Mouse (Mus musculus) kidney, postnatal 14 days (tissue): ENCODE measurements around the gene Lnx1.

Source experiments
- DNase-seq: peaks from one replicate; pipeline ENCODE4 v3.0.0; 2022; ENCODE audit warnings: mixed read lengths

The Lnx1 gene

DNA sequence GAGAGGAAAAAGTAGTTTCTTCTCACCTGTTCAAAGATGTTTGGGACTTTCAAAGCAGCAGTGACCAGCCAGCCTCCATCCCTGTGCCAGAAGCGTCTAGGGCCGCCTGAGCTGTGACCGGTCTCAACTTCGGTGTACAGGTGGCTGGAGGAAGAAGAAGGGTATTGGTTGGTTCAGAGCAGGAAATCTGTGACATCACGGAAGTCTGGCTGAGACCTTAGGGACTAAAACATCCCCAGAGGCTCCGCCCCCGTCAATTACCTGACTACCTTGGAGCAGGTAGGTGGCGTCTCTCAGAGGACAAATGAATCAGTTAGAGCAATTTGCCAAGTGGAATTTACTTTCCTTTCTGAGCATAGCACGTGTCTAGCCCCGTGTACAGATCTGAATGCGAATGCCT, at the start of gene Lnx1:
TSS of gene Lnx1 (minus strand) at position 147 of the 400 bp plus-strand sequence.
- peak; percentile 79 for DNase-seq

DNA sequence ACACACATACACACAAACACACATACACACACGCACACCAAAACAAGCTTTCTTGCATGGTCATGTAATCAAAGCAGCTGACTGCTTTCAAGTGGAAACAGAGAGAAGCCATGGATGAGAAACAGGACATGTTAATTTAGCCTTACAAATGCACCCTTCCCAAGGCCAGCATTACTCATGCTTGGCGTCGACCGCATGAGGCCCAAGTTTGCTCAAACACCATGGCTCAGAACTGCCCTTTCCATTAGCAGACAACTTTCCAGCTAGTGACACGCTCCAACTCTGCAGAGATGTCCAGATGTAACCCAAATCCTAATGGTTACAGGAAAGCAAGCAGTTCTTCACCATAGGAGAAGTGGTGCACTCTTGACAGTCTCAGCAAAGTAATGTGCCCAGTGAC, 47.8 kb upstream of the Lnx1 start:
- no peak for DNase-seq

DNA sequence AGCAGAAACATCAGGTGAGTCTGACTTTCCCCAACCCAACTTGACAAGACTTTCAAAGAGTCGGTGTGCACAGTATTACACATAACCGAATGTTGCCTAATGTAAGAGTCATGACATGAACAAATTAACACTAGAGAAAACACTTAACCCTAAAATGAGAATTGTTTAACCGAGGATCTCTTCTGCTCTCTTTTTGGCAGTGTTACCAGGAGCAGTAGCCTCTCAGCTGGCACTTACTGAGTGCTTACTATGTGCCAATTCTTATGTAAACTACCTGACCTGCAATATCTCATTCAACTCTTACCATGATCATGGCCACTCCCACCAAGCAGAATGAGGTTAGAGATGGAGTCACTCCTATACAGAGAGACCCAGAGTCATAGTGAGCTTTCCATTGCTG, 44.8 kb upstream of the Lnx1 start:
- no peak for DNase-seq

GRCm38 (mm10) chr5:74740951-74741350, 38.2 kb upstream of the Lnx1 start:
- DNase-seq, result no peak

- no peak for DNase-seq
Observed at GRCm38 (mm10) chr5:74739435-74739834, 36.7 kb upstream of the Lnx1 start.

GRCm38 (mm10) chr5:74738312-74738711, 35.6 kb upstream of the Lnx1 start:
- peak; percentile 82 for DNase-seq

DNA sequence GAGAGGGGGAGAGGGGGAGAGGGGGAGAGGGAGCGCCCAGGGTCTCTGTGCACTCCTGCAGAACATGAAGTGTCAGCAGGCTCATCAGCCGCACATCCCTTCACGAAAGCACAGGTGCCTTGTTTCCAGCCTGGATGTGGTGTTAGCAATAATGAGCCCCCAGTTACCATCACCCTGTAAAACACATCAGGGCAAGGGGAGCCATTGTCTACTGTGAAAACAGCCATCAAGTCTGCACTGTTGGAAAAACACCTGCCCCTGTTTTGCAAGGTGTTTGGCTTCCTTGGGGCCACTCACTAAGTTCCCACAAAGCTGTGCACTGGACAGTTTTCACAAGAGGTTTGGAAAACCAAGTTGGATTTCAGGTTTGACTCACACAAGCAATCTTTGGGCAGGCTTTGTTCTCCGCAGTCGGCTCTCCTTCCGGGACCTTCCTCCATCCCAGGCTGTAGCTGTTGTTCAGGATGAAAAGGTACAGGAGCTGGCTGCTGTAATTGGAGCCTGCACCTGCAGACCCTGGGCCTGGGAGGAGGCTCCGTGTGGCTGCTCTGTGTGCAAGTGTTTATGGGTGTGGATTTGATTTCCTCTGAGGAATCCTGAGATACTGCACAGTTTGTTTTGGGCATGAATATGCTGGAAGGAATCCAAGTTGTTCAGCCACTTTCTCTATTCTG, 31.3 kb upstream of the Lnx1 start:
- no peak for DNase-seq

DNA sequence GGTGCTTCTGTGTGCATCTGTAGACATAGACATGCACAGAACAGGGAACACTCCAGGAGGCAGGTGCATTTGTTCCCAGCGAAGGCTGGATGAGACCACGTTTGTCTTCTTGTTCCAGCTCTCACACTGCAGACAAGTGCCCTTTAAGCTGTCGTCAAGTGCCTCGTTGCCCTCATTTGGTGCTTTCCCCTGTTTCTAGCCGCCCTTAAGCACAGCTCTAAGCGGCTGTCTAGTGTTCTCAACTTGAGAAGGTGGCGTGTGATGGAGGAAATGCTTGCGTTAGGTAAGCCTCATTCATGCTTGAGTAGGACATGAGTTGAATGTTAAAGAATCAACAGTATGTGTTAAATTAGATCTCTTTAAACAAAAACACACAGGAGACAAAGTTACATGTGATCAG, 29.9 kb upstream of the Lnx1 start:
- DNase-seq, result no peak

DNA sequence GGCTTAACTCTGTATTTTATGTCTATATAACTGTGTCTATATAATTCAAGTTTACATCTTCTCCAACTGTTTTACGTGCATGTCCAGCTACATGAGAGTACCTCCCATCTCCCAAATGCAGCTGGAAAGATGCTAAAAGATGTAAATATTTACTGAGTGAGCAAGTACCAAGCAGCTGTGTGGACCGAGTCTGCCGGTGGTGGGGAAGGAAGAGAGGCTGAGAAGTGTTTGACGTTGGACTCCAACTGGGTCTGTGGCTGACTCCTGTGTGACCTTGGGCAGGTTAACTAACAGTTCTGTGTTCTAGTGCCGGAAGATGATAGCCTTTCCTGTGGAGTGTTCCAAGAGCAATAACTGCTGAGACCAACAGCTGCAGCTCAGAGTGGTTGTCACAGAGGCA, 27.9 kb upstream of the Lnx1 start:
- no peak for DNase-seq

DNA sequence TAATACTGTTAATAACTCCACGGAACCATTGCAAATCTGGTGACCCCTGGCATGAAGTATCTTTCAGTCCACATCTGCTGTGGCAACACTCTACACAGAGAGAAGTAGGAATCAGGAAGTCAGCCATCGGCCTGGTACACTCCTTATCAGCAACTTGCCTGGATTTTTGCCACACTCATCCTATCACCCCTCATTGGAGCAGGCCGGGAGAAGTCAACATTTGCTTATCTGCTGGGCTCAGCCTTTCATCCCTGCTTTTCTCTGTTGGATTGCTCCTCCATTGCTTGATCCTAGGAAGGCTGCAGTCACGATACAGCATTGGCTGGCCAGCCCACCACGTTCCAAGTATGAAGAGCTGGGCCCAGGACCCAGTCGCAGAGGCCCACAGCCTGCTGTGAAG, 26.9 kb upstream of the Lnx1 start:
- no peak for DNase-seq

DNA sequence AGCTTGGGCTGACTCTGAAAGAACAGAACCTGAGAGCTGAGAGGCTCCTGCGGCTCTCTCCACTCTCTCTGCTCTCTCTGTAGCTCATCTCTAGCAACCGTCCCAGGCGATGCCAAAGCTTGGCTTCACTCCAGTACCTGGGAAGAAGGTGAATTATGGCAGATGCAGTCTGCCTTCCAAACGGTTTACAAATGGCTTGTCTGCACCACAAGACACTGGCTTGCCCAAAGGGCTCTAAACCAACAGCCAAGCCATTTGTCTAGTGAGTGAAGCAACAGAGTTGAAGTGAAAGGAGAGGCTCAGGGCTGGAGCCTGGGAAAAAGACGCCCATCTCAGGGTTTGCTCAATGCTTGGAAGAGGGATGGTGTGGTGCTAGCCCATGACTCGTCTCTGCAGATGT, 25.5 kb upstream of the Lnx1 start:
- DNase-seq, result no peak

GRCm38 (mm10) chr5:74727319-74727718, 24.6 kb upstream of the Lnx1 start:
- DNase-seq, result no peak

- no peak for DNase-seq
Observed at GRCm38 (mm10) chr5:74725541-74725940, 22.8 kb upstream of the Lnx1 start.

DNA sequence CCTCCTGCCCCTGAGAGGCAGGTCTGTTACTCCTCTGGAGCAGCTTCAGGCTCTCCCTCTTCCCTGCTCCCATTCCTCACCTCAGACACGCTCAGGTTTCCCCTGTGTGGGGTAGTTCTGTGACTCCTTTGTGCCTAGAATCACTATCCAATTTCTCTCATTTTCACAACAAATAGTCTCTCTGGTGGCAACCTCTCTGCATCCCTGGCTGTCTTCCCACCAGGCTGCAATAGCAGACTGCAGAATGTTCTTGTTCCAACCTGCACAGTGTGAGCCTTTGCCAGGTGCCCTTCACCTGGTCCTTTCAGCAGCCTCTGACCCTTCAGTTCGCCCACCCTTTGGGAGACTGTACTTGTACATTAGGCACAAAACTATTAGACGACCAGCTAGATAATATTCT, 19.1 kb upstream of the Lnx1 start:
- DNase-seq, result no peak

GRCm38 (mm10) chr5:74720661-74721060, 17.9 kb upstream of the Lnx1 start:
- DNase-seq, result no peak

GRCm38 (mm10) chr5:74716165-74716564, 13.5 kb upstream of the Lnx1 start:
- DNase-seq, result no peak

DNA sequence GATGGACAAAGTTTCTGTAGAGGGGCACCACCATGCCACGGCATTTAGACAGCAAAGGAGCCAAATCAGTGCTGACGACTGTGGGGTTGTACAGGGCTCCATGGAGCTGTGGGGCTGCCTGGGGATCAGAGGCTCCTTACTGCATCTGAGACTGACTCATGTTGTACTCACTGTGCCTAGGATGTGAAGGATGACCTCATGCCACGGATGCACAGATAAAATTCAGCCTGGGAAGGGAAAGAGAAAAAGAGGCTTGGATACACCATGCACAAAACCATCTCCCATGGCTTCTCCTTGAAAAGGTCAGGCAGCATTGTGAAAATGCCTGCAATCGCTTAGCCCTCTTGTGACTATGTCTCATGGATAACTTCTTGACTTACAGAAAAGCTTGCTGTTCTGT, 10.1 kb upstream of the Lnx1 start:
- no peak for DNase-seq

DNA sequence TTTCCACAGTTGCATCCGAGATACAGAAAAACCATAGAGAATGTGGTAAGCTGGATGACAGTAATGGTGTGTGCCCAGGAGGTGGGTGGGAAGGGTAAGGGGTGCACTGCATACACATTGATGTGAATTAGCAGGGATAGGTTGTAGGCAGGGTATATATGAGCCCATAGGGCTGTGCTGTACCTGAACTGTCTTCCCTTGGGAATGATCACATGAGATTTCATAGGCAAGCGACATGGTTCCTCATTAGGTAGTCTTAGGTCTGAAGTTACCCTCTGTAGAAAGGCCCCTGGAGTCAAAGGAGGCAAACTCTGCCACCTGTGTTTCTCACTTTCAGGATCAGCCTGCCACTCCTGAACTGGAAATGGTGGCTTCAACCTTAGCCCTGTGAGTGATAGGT, 9.3 kb upstream of the Lnx1 start:
- DNase-seq, result no peak

- no peak for DNase-seq
Observed at GRCm38 (mm10) chr5:74711056-74711455, 8.3 kb upstream of the Lnx1 start.

- no peak for DNase-seq
Observed at GRCm38 (mm10) chr5:74710181-74710580, 7.5 kb upstream of the Lnx1 start.

GRCm38 (mm10) chr5:74704460-74704790, 1.7 kb upstream of the Lnx1 start:
- peak; percentile 91 for DNase-seq

GRCm38 (mm10) chr5:74703741-74704459, 1.2 kb upstream of the Lnx1 start:
- peak; percentile 12 for DNase-seq

GRCm38 (mm10) chr5:74700918-74701317, 1.8 kb downstream of the Lnx1 start:
- DNase-seq, result no peak

- peak; percentile 51 for DNase-seq
Observed at GRCm38 (mm10) chr5:74699673-74700072, 3.0 kb downstream of the Lnx1 start.

DNA sequence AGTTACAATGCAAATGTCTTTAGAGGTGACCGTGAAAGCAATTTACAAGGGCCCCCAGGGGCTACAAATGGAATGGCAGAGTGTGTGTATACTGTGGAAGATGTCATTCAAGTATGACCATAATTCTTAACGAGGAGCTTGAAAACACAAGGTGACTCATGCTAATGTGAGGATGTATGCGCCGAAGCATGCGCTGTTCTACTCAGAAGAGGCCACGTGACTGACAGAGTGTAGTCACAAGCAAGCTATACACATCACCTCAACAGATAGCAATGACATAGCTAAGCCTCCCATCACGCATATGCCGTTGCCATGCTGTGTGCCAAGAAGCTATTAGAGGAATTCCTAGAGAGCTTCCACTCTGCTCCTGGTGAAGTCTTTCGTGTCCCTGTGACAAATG, 5.2 kb downstream of the Lnx1 start:
- DNase-seq, result peak; percentile 18
